Mouse (Mus musculus): ENCODE measurements at regions not wholly inside any gene's neighbourhood (a gene's known extent, or its start where the extent isn't known, plus 50 kb on each side); places are given as distances from the start of the nearest gene placed in this dataset.

GRCm38 (mm10) chr6:84364964-84365363 is 228.7 kb downstream of the Cyp26b1 start:
- no peak overlapping the region for H3K9ac ChIP-seq (ENCODE audit: low read depth, low read length)
- no peak overlapping the region for H3K4me2 ChIP-seq (replicated peaks; ENCODE audit: low read depth, low read length)
- peaks cover 3% of the 10 kb centered on the region; the same call in 1 of the 2 replicates for H3K27me3 ChIP-seq (ENCODE audit: control insufficient read depth, insufficient read depth, low read length)
- no peaks in the 10 kb centered on the region for H3K36me3 ChIP-seq (ENCODE audit: control insufficient read depth, insufficient read depth, low read length)
- H3K4me3 ChIP-seq (ENCODE audit: low read length) = no peak overlapping the region
- 12% methylated on average over 2 of the region's 2 CpGs for WGBS
- H3K27ac ChIP-seq (ENCODE audit: low read depth, low read length) = no peak overlapping the region
- H3K9me3 ChIP-seq (ENCODE audit: control insufficient read depth, low read length) = no peaks in the 10 kb centered on the region
- ATAC-seq (ENCODE audit: low FRiP score, low TSS enrichment) = no peak
- no peaks in the 10 kb centered on the region for H3K4me1 ChIP-seq (ENCODE audit: control insufficient read depth, insufficient read depth, low read length)

GRCm38 (mm10) chr6:84362331-84362730 is 231.4 kb downstream of the Cyp26b1 start:
- WGBS = 87% methylated on average over 1 of the region's 1 CpGs
- Histone ChIP-seq H3K27me3 (ENCODE audit: control insufficient read depth, insufficient read depth, low read length) (peaks cover 3% of the 10 kb centered on the region; the same call in 1 of the 2 replicates), H3K4me1 (ENCODE audit: control insufficient read depth, insufficient read depth, low read length) (no peaks in the 10 kb centered on the region), H3K36me3 (ENCODE audit: control insufficient read depth, insufficient read depth, low read length) (no peaks in the 10 kb centered on the region), H3K9ac (ENCODE audit: low read depth, low read length) (no peak overlapping the region), H3K4me2 (replicated peaks; ENCODE audit: low read depth, low read length) (no peak overlapping the region), H3K9me3 (ENCODE audit: control insufficient read depth, low read length) (no peaks in the 10 kb centered on the region), H3K27ac (ENCODE audit: low read depth, low read length) (no peak overlapping the region), H3K4me3 (ENCODE audit: low read length) (no peak overlapping the region)
- ATAC-seq (ENCODE audit: low FRiP score, low TSS enrichment) = no peak

GRCm38 (mm10) chr6:84357911-84358310 is 235.8 kb downstream of the Cyp26b1 start:
- no peak overlapping the region for H3K4me3 ChIP-seq (ENCODE audit: low read length)
- no peak overlapping the region for H3K9ac ChIP-seq (ENCODE audit: low read depth, low read length)
- no peaks in the 10 kb centered on the region for H3K9me3 ChIP-seq (ENCODE audit: control insufficient read depth, low read length)
- no peak for ATAC-seq (ENCODE audit: low FRiP score, low TSS enrichment)
- 89% methylated on average over 10 of the region's 10 CpGs for WGBS
- H3K27me3 ChIP-seq (ENCODE audit: control insufficient read depth, insufficient read depth, low read length) = no peaks in the 10 kb centered on the region
- H3K4me2 ChIP-seq (replicated peaks; ENCODE audit: low read depth, low read length) = no peak overlapping the region
- no peak overlapping the region for H3K27ac ChIP-seq (ENCODE audit: low read depth, low read length)
- H3K4me1 ChIP-seq (ENCODE audit: control insufficient read depth, insufficient read depth, low read length) = no peaks in the 10 kb centered on the region
- H3K36me3 ChIP-seq (ENCODE audit: control insufficient read depth, insufficient read depth, low read length) = no peaks in the 10 kb centered on the region

- Histone ChIP-seq H3K4me3 (ENCODE audit: low read length) (no peak overlapping the region), H3K36me3 (ENCODE audit: control insufficient read depth, insufficient read depth, low read length) (no peaks in the 10 kb centered on the region), H3K9ac (ENCODE audit: low read depth, low read length) (no peak overlapping the region), H3K4me2 (replicated peaks; ENCODE audit: low read depth, low read length) (no peak overlapping the region), H3K4me1 (ENCODE audit: control insufficient read depth, insufficient read depth, low read length) (no peaks in the 10 kb centered on the region), H3K27ac (ENCODE audit: low read depth, low read length) (no peak overlapping the region), H3K27me3 (ENCODE audit: control insufficient read depth, insufficient read depth, low read length) (no peaks in the 10 kb centered on the region), H3K9me3 (ENCODE audit: control insufficient read depth, low read length) (no peaks in the 10 kb centered on the region)
- ATAC-seq (ENCODE audit: low FRiP score, low TSS enrichment) = no peak
- WGBS = 90% methylated on average over 6 of the region's 6 CpGs
Measured at GRCm38 (mm10) chr6:84353425-84354220, 240.1 kb downstream of the Cyp26b1 start.

GRCm38 (mm10) chr6:84344936-84345335 is 248.8 kb downstream of the Cyp26b1 start:
- no peak overlapping the region for H3K4me2 ChIP-seq (replicated peaks; ENCODE audit: low read depth, low read length)
- WGBS = 92% methylated on average over 12 of the region's 12 CpGs
- no peaks in the 10 kb centered on the region for H3K9me3 ChIP-seq (ENCODE audit: control insufficient read depth, low read length)
- no peak overlapping the region for H3K4me3 ChIP-seq (ENCODE audit: low read length)
- no peaks in the 10 kb centered on the region for H3K4me1 ChIP-seq (ENCODE audit: control insufficient read depth, insufficient read depth, low read length)
- no peaks in the 10 kb centered on the region for H3K36me3 ChIP-seq (ENCODE audit: control insufficient read depth, insufficient read depth, low read length)
- no peak overlapping the region for H3K27ac ChIP-seq (ENCODE audit: low read depth, low read length)
- ATAC-seq (ENCODE audit: low FRiP score, low TSS enrichment) = no peak
- H3K9ac ChIP-seq (ENCODE audit: low read depth, low read length) = no peak overlapping the region
- no peaks in the 10 kb centered on the region for H3K27me3 ChIP-seq (ENCODE audit: control insufficient read depth, insufficient read depth, low read length)

- no peak for ATAC-seq (ENCODE audit: low FRiP score, low TSS enrichment)
- H3K27me3 ChIP-seq (ENCODE audit: control insufficient read depth, insufficient read depth, low read length) = no peaks in the 10 kb centered on the region; the same call in 1 of the 2 replicates
- H3K36me3 ChIP-seq (ENCODE audit: control insufficient read depth, insufficient read depth, low read length) = no peaks in the 10 kb centered on the region
- no peak overlapping the region for H3K4me2 ChIP-seq (replicated peaks; ENCODE audit: low read depth, low read length)
- no peak overlapping the region for H3K9ac ChIP-seq (ENCODE audit: low read depth, low read length)
- no peak overlapping the region for H3K27ac ChIP-seq (ENCODE audit: low read depth, low read length)
- no peaks in the 10 kb centered on the region for H3K9me3 ChIP-seq (ENCODE audit: control insufficient read depth, low read length)
- H3K4me3 ChIP-seq (ENCODE audit: low read length) = no peak overlapping the region
- H3K4me1 ChIP-seq (ENCODE audit: control insufficient read depth, insufficient read depth, low read length) = no peaks in the 10 kb centered on the region
- WGBS = 89% methylated on average over 10 of the region's 10 CpGs
Measured at GRCm38 (mm10) chr6:84333666-84334179, 260.0 kb downstream of the Cyp26b1 start.

- no peak for ATAC-seq (ENCODE audit: low FRiP score, low TSS enrichment)
- H3K9me3 ChIP-seq (ENCODE audit: control insufficient read depth, low read length) = no peaks in the 10 kb centered on the region
- H3K4me1 ChIP-seq (ENCODE audit: control insufficient read depth, insufficient read depth, low read length) = no peaks in the 10 kb centered on the region
- WGBS = 61% methylated on average over 7 of the region's 7 CpGs
- no peak overlapping the region for H3K4me2 ChIP-seq (replicated peaks; ENCODE audit: low read depth, low read length)
- H3K36me3 ChIP-seq (ENCODE audit: control insufficient read depth, insufficient read depth, low read length) = no peaks in the 10 kb centered on the region
- no peak overlapping the region for H3K4me3 ChIP-seq (ENCODE audit: low read length)
- no peak overlapping the region for H3K9ac ChIP-seq (ENCODE audit: low read depth, low read length)
- H3K27ac ChIP-seq (ENCODE audit: low read depth, low read length) = no peak overlapping the region
- no peaks in the 10 kb centered on the region; the same call in 1 of the 2 replicates for H3K27me3 ChIP-seq (ENCODE audit: control insufficient read depth, insufficient read depth, low read length)
Measured at GRCm38 (mm10) chr6:84329106-84329505, 264.6 kb downstream of the Cyp26b1 start.

GRCm38 (mm10) chr6:84328030-84328390 is 265.7 kb downstream of the Cyp26b1 start:
- no peak overlapping the region for H3K27ac ChIP-seq (ENCODE audit: low read depth, low read length)
- H3K9ac ChIP-seq (ENCODE audit: low read depth, low read length) = no peak overlapping the region
- WGBS = 49% methylated on average over 3 of the region's 3 CpGs
- no peaks in the 10 kb centered on the region for H3K27me3 ChIP-seq (ENCODE audit: control insufficient read depth, insufficient read depth, low read length)
- no peak overlapping the region for H3K4me2 ChIP-seq (replicated peaks; ENCODE audit: low read depth, low read length)
- H3K36me3 ChIP-seq (ENCODE audit: control insufficient read depth, insufficient read depth, low read length) = no peaks in the 10 kb centered on the region
- no peaks in the 10 kb centered on the region for H3K4me1 ChIP-seq (ENCODE audit: control insufficient read depth, insufficient read depth, low read length)
- no peak overlapping the region for H3K4me3 ChIP-seq (ENCODE audit: low read length)
- H3K9me3 ChIP-seq (ENCODE audit: control insufficient read depth, low read length) = no peaks in the 10 kb centered on the region
- no peak for ATAC-seq (ENCODE audit: low FRiP score, low TSS enrichment)

- H3K9ac ChIP-seq (ENCODE audit: low read depth, low read length) = no peak overlapping the region
- no peak overlapping the region for H3K27ac ChIP-seq (ENCODE audit: low read depth, low read length)
- no peak overlapping the region for H3K4me2 ChIP-seq (replicated peaks; ENCODE audit: low read depth, low read length)
- H3K27me3 ChIP-seq (ENCODE audit: control insufficient read depth, insufficient read depth, low read length) = no peaks in the 10 kb centered on the region
- H3K36me3 ChIP-seq (ENCODE audit: control insufficient read depth, insufficient read depth, low read length) = no peaks in the 10 kb centered on the region
- no peak for ATAC-seq (ENCODE audit: low FRiP score, low TSS enrichment)
- no peaks in the 10 kb centered on the region for H3K9me3 ChIP-seq (ENCODE audit: control insufficient read depth, low read length)
- 79% methylated on average over 5 of the region's 5 CpGs for WGBS
- H3K4me1 ChIP-seq (ENCODE audit: control insufficient read depth, insufficient read depth, low read length) = no peaks in the 10 kb centered on the region
- no peak overlapping the region for H3K4me3 ChIP-seq (ENCODE audit: low read length)
Measured at GRCm38 (mm10) chr6:84327306-84328029, 266.2 kb downstream of the Cyp26b1 start.

Measured in kidney, embryonic 14.5 days (tissue).